Mouse (Mus musculus): ENCODE data around the gene Il22ra1. TPM values are rescaled to one million over a fixed set of nuclear protein-coding genes. Genes with fewer than 3 reads are reported as not detected.

Il22ra1 gene
- polyA plus RNA-seq, 1 experiment from 2014 or later, result 0.50 TPM

- whole genome bisulfite sequencing (ENCODE audit: insufficient replicate concordance), result 38% methylated on average over 10 of the region's 10 CpGs
- no peak within 1 kb of the TSS for H3K9ac ChIP-seq (ENCODE audit: low read depth, low read length)
- no peak within 1 kb of the TSS for H3K4me3 ChIP-seq (ENCODE audit: low read depth, low read length)
- peaks cover 4% of the 10 kb centered on the region; the same call in 1 of the 2 replicates for H3K4me1 ChIP-seq (ENCODE audit: control insufficient read depth, low read depth, low read length)
- no peaks in the 10 kb centered on the region for H3K36me3 ChIP-seq (ENCODE audit: control insufficient read depth, insufficient read depth)
- H3K27ac ChIP-seq (ENCODE audit: low read length), result no peak within 1 kb of the TSS
- H3K9me3 ChIP-seq (replicated peaks; ENCODE audit: control insufficient read depth, low read length), result no peaks in the 10 kb centered on the region
- no peak within 1 kb of the TSS for H3K4me2 ChIP-seq (ENCODE audit: low read depth, low read length)
- no peaks in the 10 kb centered on the region for H3K27me3 ChIP-seq (ENCODE audit: control insufficient read depth, insufficient read depth, low read depth, low read length)
- no peak for ATAC-seq (ENCODE audit: low read depth)
These were observed 31.5 kb downstream of the Il22ra1 start, which contains the start of gene Myom3 for GRCm38 (mm10) chr4:135759356-135759976. Gene Myom3 (plus strand): TSS chr4:135759715.

GRCm38 (mm10) chr4:135761048-135761447, 33.1 kb downstream of the Il22ra1 start:
- Histone ChIP-seq H3K36me3 (ENCODE audit: control insufficient read depth, insufficient read depth) (no peaks in the 10 kb centered on the region), H3K27ac (ENCODE audit: low read length) (no peak overlapping the region), H3K4me3 (ENCODE audit: low read depth, low read length) (no peak overlapping the region), H3K27me3 (ENCODE audit: control insufficient read depth, insufficient read depth, low read depth, low read length) (no peaks in the 10 kb centered on the region), H3K9me3 (replicated peaks; ENCODE audit: control insufficient read depth, low read length) (no peaks in the 10 kb centered on the region), H3K4me2 (ENCODE audit: low read depth, low read length) (no peak overlapping the region), H3K4me1 (ENCODE audit: control insufficient read depth, low read depth, low read length) (peaks cover 4% of the 10 kb centered on the region; the same call in 1 of the 2 replicates), H3K9ac (ENCODE audit: low read depth, low read length) (no peak overlapping the region)
- WGBS (ENCODE audit: insufficient replicate concordance), result 57% methylated on average over 8 of the region's 8 CpGs
- ATAC-seq (ENCODE audit: low read depth), result no peak

GRCm38 (mm10) chr4:135761569-135761968, 33.6 kb downstream of the Il22ra1 start:
- Histone ChIP-seq H3K4me2 (ENCODE audit: low read depth, low read length) (no peak overlapping the region), H3K4me3 (ENCODE audit: low read depth, low read length) (no peak overlapping the region), H3K9me3 (replicated peaks; ENCODE audit: control insufficient read depth, low read length) (no peaks in the 10 kb centered on the region), H3K9ac (ENCODE audit: low read depth, low read length) (no peak overlapping the region), H3K27me3 (ENCODE audit: control insufficient read depth, insufficient read depth, low read depth, low read length) (no peaks in the 10 kb centered on the region), H3K4me1 (ENCODE audit: control insufficient read depth, low read depth, low read length) (peaks cover 4% of the 10 kb centered on the region; the same call in 1 of the 2 replicates), H3K36me3 (ENCODE audit: control insufficient read depth, insufficient read depth) (no peaks in the 10 kb centered on the region), H3K27ac (ENCODE audit: low read length) (no peak overlapping the region)
- ATAC-seq (ENCODE audit: low read depth), result no peak
- WGBS (ENCODE audit: insufficient replicate concordance), result 73% methylated on average over 7 of the region's 7 CpGs

GRCm38 (mm10) chr4:135762251-135762906, 34.4 kb downstream of the Il22ra1 start:
- WGBS (ENCODE audit: insufficient replicate concordance), result 7% methylated on average over 19 of the region's 19 CpGs
- H3K4me3 ChIP-seq (ENCODE audit: low read depth, low read length), result peak overlapping the region; percentile 38
- no peak overlapping the region for H3K9ac ChIP-seq (ENCODE audit: low read depth, low read length)
- no peak overlapping the region for H3K27ac ChIP-seq (ENCODE audit: low read length)
- H3K9me3 ChIP-seq (replicated peaks; ENCODE audit: control insufficient read depth, low read length), result no peaks in the 10 kb centered on the region
- H3K36me3 ChIP-seq (ENCODE audit: control insufficient read depth, insufficient read depth), result no peaks in the 10 kb centered on the region
- H3K4me1 ChIP-seq (ENCODE audit: control insufficient read depth, low read depth, low read length), result peaks cover 4% of the 10 kb centered on the region; the same call in 1 of the 2 replicates
- peak overlapping the region; percentile 51 for H3K4me2 ChIP-seq (ENCODE audit: low read depth, low read length)
- no peaks in the 10 kb centered on the region for H3K27me3 ChIP-seq (ENCODE audit: control insufficient read depth, insufficient read depth, low read depth, low read length)
- peak; percentile 87 for ATAC-seq (ENCODE audit: low read depth)

- ATAC-seq (ENCODE audit: low read depth), result no peak
- H3K9me3 ChIP-seq (replicated peaks; ENCODE audit: control insufficient read depth, low read length), result no peaks in the 10 kb centered on the region
- H3K27ac ChIP-seq (ENCODE audit: low read length), result no peak overlapping the region
- no peak overlapping the region for H3K4me3 ChIP-seq (ENCODE audit: low read depth, low read length)
- no peak overlapping the region for H3K4me2 ChIP-seq (ENCODE audit: low read depth, low read length)
- H3K36me3 ChIP-seq (ENCODE audit: control insufficient read depth, insufficient read depth), result no peaks in the 10 kb centered on the region
- H3K9ac ChIP-seq (ENCODE audit: low read depth, low read length), result no peak overlapping the region
- 76% methylated on average over 13 of the region's 13 CpGs for WGBS (ENCODE audit: insufficient replicate concordance)
- no peaks in the 10 kb centered on the region for H3K27me3 ChIP-seq (ENCODE audit: control insufficient read depth, insufficient read depth, low read depth, low read length)
- H3K4me1 ChIP-seq (ENCODE audit: control insufficient read depth, low read depth, low read length), result peaks cover 4% of the 10 kb centered on the region; the same call in 1 of the 2 replicates
These were observed 36.7 kb downstream of the Il22ra1 start for GRCm38 (mm10) chr4:135764700-135765099.

GRCm38 (mm10) chr4:135765707-135766106, 37.7 kb downstream of the Il22ra1 start:
- no peak overlapping the region for H3K27ac ChIP-seq (ENCODE audit: low read length)
- H3K27me3 ChIP-seq (ENCODE audit: control insufficient read depth, insufficient read depth, low read depth, low read length), result no peaks in the 10 kb centered on the region
- 60% methylated on average over 8 of the region's 8 CpGs for WGBS (ENCODE audit: insufficient replicate concordance)
- H3K4me1 ChIP-seq (ENCODE audit: control insufficient read depth, low read depth, low read length), result peaks cover 4% of the 10 kb centered on the region; the same call in 1 of the 2 replicates
- no peaks in the 10 kb centered on the region for H3K9me3 ChIP-seq (replicated peaks; ENCODE audit: control insufficient read depth, low read length)
- H3K36me3 ChIP-seq (ENCODE audit: control insufficient read depth, insufficient read depth), result no peaks in the 10 kb centered on the region
- no peak overlapping the region for H3K9ac ChIP-seq (ENCODE audit: low read depth, low read length)
- ATAC-seq (ENCODE audit: low read depth), result no peak
- H3K4me2 ChIP-seq (ENCODE audit: low read depth, low read length), result no peak overlapping the region
- no peak overlapping the region for H3K4me3 ChIP-seq (ENCODE audit: low read depth, low read length)

GRCm38 (mm10) chr4:135766976-135767375, 39.0 kb downstream of the Il22ra1 start:
- no peak overlapping the region for H3K4me3 ChIP-seq (ENCODE audit: low read depth, low read length)
- H3K4me1 ChIP-seq (ENCODE audit: control insufficient read depth, low read depth, low read length), result peaks cover 4% of the 10 kb centered on the region; the same call in 1 of the 2 replicates
- no peak overlapping the region for H3K4me2 ChIP-seq (ENCODE audit: low read depth, low read length)
- H3K36me3 ChIP-seq (ENCODE audit: control insufficient read depth, insufficient read depth), result no peaks in the 10 kb centered on the region
- no peaks in the 10 kb centered on the region for H3K27me3 ChIP-seq (ENCODE audit: control insufficient read depth, insufficient read depth, low read depth, low read length)
- H3K9me3 ChIP-seq (replicated peaks; ENCODE audit: control insufficient read depth, low read length), result no peaks in the 10 kb centered on the region
- no peak overlapping the region for H3K9ac ChIP-seq (ENCODE audit: low read depth, low read length)
- WGBS (ENCODE audit: insufficient replicate concordance), result 53% methylated on average over 3 of the region's 3 CpGs
- ATAC-seq (ENCODE audit: low read depth), result no peak
- H3K27ac ChIP-seq (ENCODE audit: low read length), result no peak overlapping the region

GRCm38 (mm10) chr4:135768572-135769526, 40.9 kb downstream of the Il22ra1 start:
- 52% methylated on average over 14 of the region's 14 CpGs for WGBS (ENCODE audit: insufficient replicate concordance)

More at GRCm38 (mm10) chr4:135768572-135769526, 40.9 kb downstream of the Il22ra1 start:
- H3K27ac ChIP-seq (ENCODE audit: low read length), result no peak overlapping the region
- no peak overlapping the region for H3K9ac ChIP-seq (ENCODE audit: low read depth, low read length)
- H3K27me3 ChIP-seq (ENCODE audit: control insufficient read depth, insufficient read depth, low read depth, low read length), result no peaks in the 10 kb centered on the region
- ATAC-seq (ENCODE audit: low read depth), result no peak
- no peak overlapping the region for H3K4me3 ChIP-seq (ENCODE audit: low read depth, low read length)
- no peaks in the 10 kb centered on the region for H3K9me3 ChIP-seq (replicated peaks; ENCODE audit: control insufficient read depth, low read length)
- no peaks in the 10 kb centered on the region for H3K4me1 ChIP-seq (ENCODE audit: control insufficient read depth, low read depth, low read length)
- no peaks in the 10 kb centered on the region for H3K36me3 ChIP-seq (ENCODE audit: control insufficient read depth, insufficient read depth)
- no peak overlapping the region for H3K4me2 ChIP-seq (ENCODE audit: low read depth, low read length)

All from liver, embryonic 16.5 days (tissue).